Mouse (Mus musculus) midbrain, embryonic 14.5 days (tissue): ENCODE measurements around the gene Ramp1. TPM values are rescaled to one million over a fixed set of nuclear protein-coding genes. Genes with fewer than 3 reads are reported as not detected.

Source experiments
- ATAC-seq: fragments of 200-750 bp; cut with Nextera tagmentation; 2 replicates; pipeline ENCODE4 v1.8.0; 2017; ENCODE audit warnings: moderate number of reproducible peaks, moderate library complexity; ENCODE audit not compliant: low FRiP score, low TSS enrichment
- DNase-seq: peaks from one replicate; pipeline ENCODE4 v3.0.0-alpha.2; 2015
- H3K27ac ChIP-seq: fragments of 300-500 bp; sonication (generic); replicated peaks from 2 replicates; pipeline ENCODE4 v1.5.1; 2014; ENCODE audit warnings: mild to moderate bottlenecking, low read depth, low read length, moderate library complexity
- H3K27me3 ChIP-seq: fragments of 300-500 bp; sonication (generic); 2 replicates; pipeline ENCODE4 v1.6.1; 2014; ENCODE audit warnings: low read length, control low read depth, mixed read lengths; ENCODE audit not compliant: control insufficient read depth, insufficient read depth
- H3K36me3 ChIP-seq: fragments of 300-500 bp; sonication (generic); 2 replicates; pipeline ENCODE4 v1.6.1; 2014; ENCODE audit warnings: low read length, control low read depth; ENCODE audit not compliant: control insufficient read depth, insufficient read depth
- H3K4me1 ChIP-seq: fragments of 300-500 bp; sonication (generic); 2 replicates; pipeline ENCODE4 v1.6.1; 2014; ENCODE audit warnings: mild to moderate bottlenecking, antibody characterized with exemption, low read length, control low read depth; ENCODE audit not compliant: control insufficient read depth, insufficient read depth
- H3K4me2 ChIP-seq: fragments of 300-500 bp; sonication (generic); 2 replicates; pipeline ENCODE4 v1.6.1; 2014; ENCODE audit warnings: mild to moderate bottlenecking, low read length, moderate library complexity
- H3K4me3 ChIP-seq: fragments of 300-500 bp; sonication (generic); replicated peaks from 2 replicates; pipeline ENCODE4 v1.5.1; 2014; ENCODE audit warnings: low read depth, low read length
- H3K9ac ChIP-seq: fragments of 300-500 bp; sonication (generic); replicated peaks from 2 replicates; pipeline ENCODE4 v1.6.1; 2014; ENCODE audit warnings: mild to moderate bottlenecking, low read length, moderate library complexity
- H3K9me3 ChIP-seq: fragments of 300-500 bp; sonication (generic); 2 replicates; pipeline ENCODE4 v1.6.1; 2016; ENCODE audit warnings: low read length, control low read depth, mixed read lengths; ENCODE audit not compliant: control insufficient read depth
- WGBS: fragments of 180-500 bp; shearing (Covaris S2); extraction: QIAGEN DNeasy Blood & Tissue Kit; methylation state at CpG from one replicate; pipeline ENCODE4 v1.1.7; 2014; 5-methylcytosine and 5-hydroxymethylcytosine counted together
- polyA plus RNA-seq: library from polyadenylated mRNA; unstranded; fragments of >200 nt; fragmentation: Nextera tagmentation; extraction: Ambion mirVana; gene quantifications from 2 replicates; pipeline ENCODE4 v1.2.1, GENCODE M21; 2014

Gene Ramp1
- 2.6 and 7.4 TPM in 2 replicates for polyA plus RNA-seq

GRCm38 (mm10) chr1:91179533-91180173 lies at the start of gene Ramp1:
Ramp1 (plus strand) TSS chr1:91179822.
- H3K4me2 ChIP-seq: peak within 1 kb of the TSS; percentile 65
- H3K27me3 ChIP-seq: peaks cover 3% of the 10 kb centered on the region; the same call in 1 of the 2 replicates
- H3K36me3 ChIP-seq: no peaks in the 10 kb centered on the region
- peak within 1 kb of the TSS; percentile 32 for H3K4me3 ChIP-seq
- H3K27ac ChIP-seq: no peak within 1 kb of the TSS
- peak within 1 kb of the TSS; percentile 54 for H3K9ac ChIP-seq
- ATAC-seq (no peak), DNase-seq (peak; percentile 53)
- H3K4me1 ChIP-seq: 0 out of 2 replicates have a peak, but pooled peaks cover 8% of the 10 kb centered on the region
- WGBS: 5% methylated on average over 37 of the region's 37 CpGs
- H3K9me3 ChIP-seq: no peaks in the 10 kb centered on the region

GRCm38 (mm10) chr1:91137036-91137435 lies 42.6 kb upstream of the Ramp1 start:
- no peaks in the 10 kb centered on the region for H3K4me1 ChIP-seq
- H3K27me3 ChIP-seq: no peaks in the 10 kb centered on the region
- no peak for DNase-seq
- WGBS: 81% methylated on average over 2 of the region's 2 CpGs
- no peak for ATAC-seq
- no peak overlapping the region for H3K9ac ChIP-seq
- H3K9me3 ChIP-seq: no peaks in the 10 kb centered on the region
- no peak overlapping the region for H3K4me2 ChIP-seq
- H3K36me3 ChIP-seq: no peaks in the 10 kb centered on the region
- H3K4me3 ChIP-seq: no peak overlapping the region
- no peak overlapping the region for H3K27ac ChIP-seq

GRCm38 (mm10) chr1:91144813-91145212 lies 34.8 kb upstream of the Ramp1 start, which contains the start of gene Rbm44:
Rbm44 (plus strand) TSS chr1:91145089.
- Histone ChIP-seq H3K9ac (no peak within 1 kb of the TSS), H3K4me3 (no peak within 1 kb of the TSS), H3K9me3 (no peaks in the 10 kb centered on the region), H3K27ac (no peak within 1 kb of the TSS), H3K4me1 (no peaks in the 10 kb centered on the region), H3K36me3 (no peaks in the 10 kb centered on the region), H3K27me3 (no peaks in the 10 kb centered on the region), H3K4me2 (no peak within 1 kb of the TSS)
- DNase-seq (peak; percentile 3), ATAC-seq (no peak)
- WGBS: 69% methylated on average over 20 of the region's 20 CpGs

GRCm38 (mm10) chr1:91151509-91151908 lies 28.1 kb upstream of the Ramp1 start:
- no peak for DNase-seq
- H3K9me3 ChIP-seq: no peaks in the 10 kb centered on the region
- ATAC-seq: no peak
- no peaks in the 10 kb centered on the region for H3K4me1 ChIP-seq
- H3K27me3 ChIP-seq: no peaks in the 10 kb centered on the region
- H3K4me3 ChIP-seq: no peak overlapping the region
- no peak overlapping the region for H3K9ac ChIP-seq
- H3K36me3 ChIP-seq: no peaks in the 10 kb centered on the region
- WGBS: 59% methylated on average over 2 of the region's 2 CpGs
- H3K4me2 ChIP-seq: no peak overlapping the region
- H3K27ac ChIP-seq: no peak overlapping the region

GRCm38 (mm10) chr1:91166798-91167197 lies 12.8 kb upstream of the Ramp1 start:
- Histone ChIP-seq H3K9me3 (no peaks in the 10 kb centered on the region), H3K27me3 (no peaks in the 10 kb centered on the region), H3K4me1 (no peaks in the 10 kb centered on the region), H3K36me3 (no peaks in the 10 kb centered on the region), H3K4me3 (no peak overlapping the region), H3K4me2 (no peak overlapping the region), H3K9ac (no peak overlapping the region), H3K27ac (no peak overlapping the region)
- no peak for ATAC-seq
- no peak for DNase-seq
- 83% methylated on average over 6 of the region's 6 CpGs for WGBS

GRCm38 (mm10) chr1:91169157-91169556 lies 10.5 kb upstream of the Ramp1 start:
- Histone ChIP-seq H3K4me1 (no peaks in the 10 kb centered on the region), H3K9me3 (no peaks in the 10 kb centered on the region), H3K4me3 (no peak overlapping the region), H3K27ac (no peak overlapping the region), H3K4me2 (no peak overlapping the region), H3K36me3 (no peaks in the 10 kb centered on the region), H3K27me3 (no peaks in the 10 kb centered on the region), H3K9ac (no peak overlapping the region)
- WGBS: 79% methylated on average over 4 of the region's 4 CpGs
- no peak for ATAC-seq
- DNase-seq: no peak

- Histone ChIP-seq H3K36me3 (no peaks in the 10 kb centered on the region), H3K9me3 (no peaks in the 10 kb centered on the region), H3K4me1 (0 out of 2 replicates have a peak, but pooled peaks cover 2% of the 10 kb centered on the region), H3K27ac (no peak overlapping the region), H3K9ac (no peak overlapping the region), H3K4me2 (no peak overlapping the region), H3K4me3 (no peak overlapping the region), H3K27me3 (no peaks in the 10 kb centered on the region; the same call in 1 of the 2 replicates)
- ATAC-seq: no peak
- WGBS: 97% methylated on average over 5 of the region's 5 CpGs
- no peak for DNase-seq
These were observed 4.8 kb upstream of the Ramp1 start for GRCm38 (mm10) chr1:91174796-91175195.

- Histone ChIP-seq H3K27me3 (peaks cover 3% of the 10 kb centered on the region; the same call in 1 of the 2 replicates), H3K4me3 (no peak overlapping the region), H3K4me2 (no peak overlapping the region), H3K27ac (no peak overlapping the region), H3K9me3 (no peaks in the 10 kb centered on the region), H3K4me1 (0 out of 2 replicates have a peak, but pooled peaks cover 8% of the 10 kb centered on the region), H3K9ac (no peak overlapping the region), H3K36me3 (no peaks in the 10 kb centered on the region)
- ATAC-seq (no peak), DNase-seq (no peak)
- 69% methylated on average over 3 of the region's 3 CpGs for WGBS
These were observed 3.6 kb upstream of the Ramp1 start for GRCm38 (mm10) chr1:91176026-91176425.

GRCm38 (mm10) chr1:91176871-91177270 lies 2.8 kb upstream of the Ramp1 start:
- Histone ChIP-seq H3K4me1 (0 out of 2 replicates have a peak, but pooled peaks cover 8% of the 10 kb centered on the region), H3K9me3 (no peaks in the 10 kb centered on the region), H3K27me3 (peaks cover 3% of the 10 kb centered on the region; the same call in 1 of the 2 replicates), H3K4me3 (no peak overlapping the region), H3K4me2 (no peak overlapping the region), H3K36me3 (no peaks in the 10 kb centered on the region), H3K9ac (no peak overlapping the region), H3K27ac (no peak overlapping the region)
- ATAC-seq (no peak), DNase-seq (no peak)
- 78% methylated on average over 4 of the region's 4 CpGs for WGBS
